Mouse (Mus musculus): ENCODE results near the gene Ctnna3. TPM values are rescaled to one million over a fixed set of nuclear protein-coding genes. Genes with fewer than 3 reads are reported as not detected.
"Not testable (repeated sequence)": the region's sequence is repeated elsewhere in the genome, so short reads cannot be mapped to it uniquely, and the experiment has no call there.

The Ctnna3 gene
- polyA plus RNA-seq, 1 experiment from 2014 or later = 0.41 TPM

GRCm38 (mm10) chr10:64188046-64188445 is 758.1 kb downstream of the Ctnna3 start:
- Histone ChIP-seq H3K36me3 (ENCODE audit: control insufficient read depth, insufficient read depth, low read length) (no peaks in the 10 kb centered on the region), H3K4me1 (ENCODE audit: control insufficient read depth, insufficient read depth, low read length) (no peaks in the 10 kb centered on the region), H3K9ac (ENCODE audit: low read length) (no peak overlapping the region), H3K4me2 (ENCODE audit: low read length) (no peak overlapping the region), H3K9me3 (replicated peaks; ENCODE audit: control insufficient read depth, low read length) (no peaks in the 10 kb centered on the region), H3K27ac (ENCODE audit: low read depth, low read length) (no peak overlapping the region), H3K4me3 (ENCODE audit: low read depth, low read length) (no peak overlapping the region), H3K27me3 (replicated peaks; ENCODE audit: control insufficient read depth, insufficient read depth, low read length) (no peaks in the 10 kb centered on the region)
- DNase-seq (ENCODE audit: low spot score) (no peak), ATAC-seq (no peak)
- 90% methylated on average over 3 of the region's 3 CpGs for WGBS

GRCm38 (mm10) chr10:64197584-64197983 is 767.7 kb downstream of the Ctnna3 start:
- Histone ChIP-seq H3K27me3 (replicated peaks; ENCODE audit: control insufficient read depth, insufficient read depth, low read length) (no peaks in the 10 kb centered on the region), H3K4me3 (ENCODE audit: low read depth, low read length) (no peak overlapping the region), H3K4me1 (ENCODE audit: control insufficient read depth, insufficient read depth, low read length) (no peaks in the 10 kb centered on the region), H3K9ac (ENCODE audit: low read length) (no peak overlapping the region), H3K36me3 (ENCODE audit: control insufficient read depth, insufficient read depth, low read length) (no peaks in the 10 kb centered on the region), H3K4me2 (ENCODE audit: low read length) (no peak overlapping the region), H3K27ac (ENCODE audit: low read depth, low read length) (no peak overlapping the region), H3K9me3 (replicated peaks; ENCODE audit: control insufficient read depth, low read length) (no peaks in the 10 kb centered on the region)
- 84% methylated on average over 1 of the region's 1 CpGs for WGBS
- no peak for DNase-seq (ENCODE audit: low spot score)
- no peak for ATAC-seq

GRCm38 (mm10) chr10:64215632-64216031 is 785.7 kb downstream of the Ctnna3 start:
- DNase-seq (ENCODE audit: low spot score) (no peak), ATAC-seq (no peak)
- Histone ChIP-seq H3K9ac (ENCODE audit: low read length) (no peak overlapping the region), H3K4me2 (ENCODE audit: low read length) (no peak overlapping the region), H3K27me3 (replicated peaks; ENCODE audit: control insufficient read depth, insufficient read depth, low read length) (no peaks in the 10 kb centered on the region), H3K4me3 (ENCODE audit: low read depth, low read length) (no peak overlapping the region), H3K4me1 (ENCODE audit: control insufficient read depth, insufficient read depth, low read length) (no peaks in the 10 kb centered on the region), H3K36me3 (ENCODE audit: control insufficient read depth, insufficient read depth, low read length) (no peaks in the 10 kb centered on the region), H3K27ac (ENCODE audit: low read depth, low read length) (no peak overlapping the region), H3K9me3 (replicated peaks; ENCODE audit: control insufficient read depth, low read length) (no peaks in the 10 kb centered on the region)
- 93% methylated on average over 3 of the region's 3 CpGs for WGBS

DNA sequence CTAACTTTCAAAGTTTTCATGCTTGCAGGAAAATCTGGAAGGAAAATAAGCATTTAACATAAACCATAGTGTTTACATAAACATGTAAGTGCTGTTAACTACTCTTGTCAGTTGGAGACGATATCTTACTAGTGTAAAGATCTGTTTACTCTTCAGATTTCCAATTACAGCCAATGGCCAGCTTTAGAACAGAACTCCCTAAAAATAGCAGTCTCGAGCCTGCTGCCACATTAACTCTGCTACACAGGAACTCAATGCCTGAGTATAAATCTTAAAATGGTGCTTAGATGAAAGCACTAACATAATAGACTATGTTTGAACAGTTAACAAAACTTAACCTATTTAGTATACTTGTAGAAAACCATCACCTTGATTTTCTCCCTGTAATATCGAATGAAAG is 793.1 kb downstream of the Ctnna3 start:
- no peaks in the 10 kb centered on the region for H3K9me3 ChIP-seq (replicated peaks; ENCODE audit: control insufficient read depth, low read length)
- H3K4me2 ChIP-seq (ENCODE audit: low read length) = no peak overlapping the region
- H3K36me3 ChIP-seq (ENCODE audit: control insufficient read depth, insufficient read depth, low read length) = no peaks in the 10 kb centered on the region
- H3K4me3 ChIP-seq (ENCODE audit: low read depth, low read length) = no peak overlapping the region
- ATAC-seq = no peak
- WGBS = 76% methylated on average over 3 of the region's 3 CpGs
- no peak overlapping the region for H3K27ac ChIP-seq (ENCODE audit: low read depth, low read length)
- no peak for DNase-seq (ENCODE audit: low spot score)
- no peak overlapping the region for H3K9ac ChIP-seq (ENCODE audit: low read length)
- no peaks in the 10 kb centered on the region for H3K27me3 ChIP-seq (replicated peaks; ENCODE audit: control insufficient read depth, insufficient read depth, low read length)
- no peaks in the 10 kb centered on the region for H3K4me1 ChIP-seq (ENCODE audit: control insufficient read depth, insufficient read depth, low read length)

DNA sequence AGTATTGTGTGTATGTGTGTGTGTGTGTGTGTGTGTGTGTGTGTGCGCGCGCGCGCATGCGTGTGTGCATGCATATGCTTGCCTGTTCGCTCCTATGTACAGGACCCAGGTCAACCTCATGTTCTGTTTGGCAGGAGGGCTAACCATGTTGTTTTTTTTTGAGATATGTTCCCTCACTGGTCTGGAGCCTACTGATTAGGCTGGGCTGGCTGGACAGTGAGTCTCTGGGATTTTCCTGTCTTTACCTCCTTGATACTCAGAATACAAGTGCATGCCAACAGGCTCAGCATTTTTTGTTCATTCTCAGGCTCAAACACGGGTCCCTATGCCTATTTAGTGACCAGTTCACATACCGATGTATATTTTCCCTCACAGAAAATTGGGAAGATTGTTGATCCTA is 794.1 kb downstream of the Ctnna3 start:
- no peaks in the 10 kb centered on the region for H3K4me1 ChIP-seq (ENCODE audit: control insufficient read depth, insufficient read depth, low read length)
- H3K9ac ChIP-seq (ENCODE audit: low read length) = no peak overlapping the region
- no peaks in the 10 kb centered on the region for H3K9me3 ChIP-seq (replicated peaks; ENCODE audit: control insufficient read depth, low read length)
- H3K36me3 ChIP-seq (ENCODE audit: control insufficient read depth, insufficient read depth, low read length) = no peaks in the 10 kb centered on the region
- ATAC-seq (no peak), DNase-seq (ENCODE audit: low spot score) (no peak)
- H3K4me3 ChIP-seq (ENCODE audit: low read depth, low read length) = no peak overlapping the region
- H3K27me3 ChIP-seq (replicated peaks; ENCODE audit: control insufficient read depth, insufficient read depth, low read length) = no peaks in the 10 kb centered on the region
- no peak overlapping the region for H3K4me2 ChIP-seq (ENCODE audit: low read length)
- no peak overlapping the region for H3K27ac ChIP-seq (ENCODE audit: low read depth, low read length)
- WGBS = 95% methylated on average over 9 of the region's 9 CpGs

GRCm38 (mm10) chr10:64224424-64224823 is 794.5 kb downstream of the Ctnna3 start:
- H3K27me3 ChIP-seq (replicated peaks; ENCODE audit: control insufficient read depth, insufficient read depth, low read length) = no peaks in the 10 kb centered on the region
- no peak overlapping the region for H3K27ac ChIP-seq (ENCODE audit: low read depth, low read length)
- H3K4me2 ChIP-seq (ENCODE audit: low read length) = no peak overlapping the region
- no peaks in the 10 kb centered on the region for H3K9me3 ChIP-seq (replicated peaks; ENCODE audit: control insufficient read depth, low read length)
- no peak for ATAC-seq
- H3K4me1 ChIP-seq (ENCODE audit: control insufficient read depth, insufficient read depth, low read length) = no peaks in the 10 kb centered on the region
- H3K9ac ChIP-seq (ENCODE audit: low read length) = no peak overlapping the region
- no peak for DNase-seq (ENCODE audit: low spot score)
- H3K36me3 ChIP-seq (ENCODE audit: control insufficient read depth, insufficient read depth, low read length) = no peaks in the 10 kb centered on the region
- WGBS = 96% methylated on average over 6 of the region's 6 CpGs
- no peak overlapping the region for H3K4me3 ChIP-seq (ENCODE audit: low read depth, low read length)

- not testable (repeated sequence) for H3K4me3 ChIP-seq (ENCODE audit: low read depth, low read length); H3K27me3 ChIP-seq (replicated peaks; ENCODE audit: control insufficient read depth, insufficient read depth, low read length); H3K9me3 ChIP-seq (replicated peaks; ENCODE audit: control insufficient read depth, low read length); H3K4me2 ChIP-seq (ENCODE audit: low read length); H3K27ac ChIP-seq (ENCODE audit: low read depth, low read length); H3K9ac ChIP-seq (ENCODE audit: low read length); DNase-seq (ENCODE audit: low spot score); H3K4me1 ChIP-seq (ENCODE audit: control insufficient read depth, insufficient read depth, low read length); ATAC-seq; H3K36me3 ChIP-seq (ENCODE audit: control insufficient read depth, insufficient read depth, low read length)
These were observed 795.9 kb downstream of the Ctnna3 start for GRCm38 (mm10) chr10:64225826-64226225.

GRCm38 (mm10) chr10:64243421-64243820 is 813.5 kb downstream of the Ctnna3 start:
- no peak overlapping the region for H3K4me2 ChIP-seq (ENCODE audit: low read length)
- H3K9ac ChIP-seq (ENCODE audit: low read length) = no peak overlapping the region
- no peak overlapping the region for H3K27ac ChIP-seq (ENCODE audit: low read depth, low read length)
- 95% methylated on average over 4 of the region's 4 CpGs for WGBS
- no peaks in the 10 kb centered on the region for H3K36me3 ChIP-seq (ENCODE audit: control insufficient read depth, insufficient read depth, low read length)
- H3K27me3 ChIP-seq (replicated peaks; ENCODE audit: control insufficient read depth, insufficient read depth, low read length) = no peaks in the 10 kb centered on the region
- ATAC-seq (no peak), DNase-seq (ENCODE audit: low spot score) (no peak)
- no peak overlapping the region for H3K4me3 ChIP-seq (ENCODE audit: low read depth, low read length)
- no peaks in the 10 kb centered on the region for H3K4me1 ChIP-seq (ENCODE audit: control insufficient read depth, insufficient read depth, low read length)
- no peaks in the 10 kb centered on the region for H3K9me3 ChIP-seq (replicated peaks; ENCODE audit: control insufficient read depth, low read length)

- H3K4me1 ChIP-seq (ENCODE audit: control insufficient read depth, insufficient read depth, low read length) = no peaks in the 10 kb centered on the region
- WGBS = 57% methylated on average over 4 of the region's 4 CpGs
- H3K36me3 ChIP-seq (ENCODE audit: control insufficient read depth, insufficient read depth, low read length) = no peaks in the 10 kb centered on the region
- H3K4me3 ChIP-seq (ENCODE audit: low read depth, low read length) = no peak overlapping the region
- ATAC-seq = peak; percentile 42; the same call in 1 of the 2 replicates
- H3K9ac ChIP-seq (ENCODE audit: low read length) = no peak overlapping the region
- no peaks in the 10 kb centered on the region for H3K27me3 ChIP-seq (replicated peaks; ENCODE audit: control insufficient read depth, insufficient read depth, low read length)
- H3K9me3 ChIP-seq (replicated peaks; ENCODE audit: control insufficient read depth, low read length) = no peaks in the 10 kb centered on the region
- H3K4me2 ChIP-seq (ENCODE audit: low read length) = no peak overlapping the region
- DNase-seq (ENCODE audit: low spot score) = peak; percentile 59
- H3K27ac ChIP-seq (ENCODE audit: low read depth, low read length) = no peak overlapping the region
These were observed 838.3 kb downstream of the Ctnna3 start for GRCm38 (mm10) chr10:64268156-64268555.

All from forebrain, embryonic 14.5 days (tissue).